Mouse (Mus musculus) kidney, embryonic 14.5 days (tissue): Measurements from ENCODE around the gene Isg20l2. TPM values are rescaled to one million over a fixed set of nuclear protein-coding genes. Genes with fewer than 3 reads are reported as not detected.
"Not testable (repeated sequence)": the region's sequence is repeated elsewhere in the genome, so short reads cannot be mapped to it uniquely, and the experiment has no call there.

Source experiments
- ATAC-seq: fragments of 200-750 bp; cut with Nextera tagmentation; 2 replicates; pipeline ENCODE4 v1.8.0; 2017; ENCODE audit warnings: moderate number of reproducible peaks, mild to moderate bottlenecking, moderate TSS enrichment, moderate library complexity; ENCODE audit not compliant: low FRiP score, low TSS enrichment
- H3K27ac ChIP-seq: fragments of 300-500 bp; sonication (generic); 2 replicates; pipeline ENCODE4 v1.5.1; 2014; ENCODE audit warnings: low read depth, mild to moderate bottlenecking, low read length, moderate library complexity, mixed read lengths
- H3K27me3 ChIP-seq: fragments of 300-500 bp; sonication (generic); 2 replicates; pipeline ENCODE4 v1.6.1; 2014; ENCODE audit warnings: mild to moderate bottlenecking, low read length; ENCODE audit not compliant: control insufficient read depth, insufficient read depth
- H3K36me3 ChIP-seq: fragments of 300-500 bp; sonication (generic); 2 replicates; pipeline ENCODE4 v1.6.1; 2014; ENCODE audit warnings: low read length, mixed read lengths; ENCODE audit not compliant: control insufficient read depth, insufficient read depth
- H3K4me1 ChIP-seq: fragments of 300-500 bp; sonication (generic); 2 replicates; pipeline ENCODE4 v1.6.1; 2014; ENCODE audit warnings: low read length, mixed read lengths; ENCODE audit not compliant: control insufficient read depth, insufficient read depth
- H3K4me2 ChIP-seq: fragments of 300-500 bp; sonication (generic); replicated peaks from 2 replicates; pipeline ENCODE4 v1.6.1; 2014; ENCODE audit warnings: low read depth, mild to moderate bottlenecking, low read length
- H3K4me3 ChIP-seq: fragments of 300-500 bp; sonication (generic); 2 replicates; pipeline ENCODE4 v1.5.1; 2014; ENCODE audit warnings: mild to moderate bottlenecking, low read length
- H3K9ac ChIP-seq: fragments of 300-500 bp; sonication (generic); 2 replicates; pipeline ENCODE4 v1.6.1; 2014; ENCODE audit warnings: low read depth, mild to moderate bottlenecking, low read length, moderate library complexity
- H3K9me3 ChIP-seq: fragments of 300-500 bp; sonication (generic); 2 replicates; pipeline ENCODE4 v1.6.1; 2016; ENCODE audit warnings: low read length; ENCODE audit not compliant: control insufficient read depth
- WGBS: fragments of 180-500 bp; shearing (Covaris S2); extraction: QIAGEN DNeasy Blood & Tissue Kit; methylation state at CpG from one replicate; pipeline ENCODE4 v1.1.7; 2014; 5-methylcytosine and 5-hydroxymethylcytosine counted together
- polyA plus RNA-seq: library from polyadenylated mRNA; unstranded; fragments of >200 nt; fragmentation: Nextera tagmentation; extraction: Ambion mirVana; gene quantifications from 2 replicates; pipeline ENCODE4 v1.2.1, GENCODE M21; 2014

Gene Isg20l2
- polyA plus RNA-seq, 1 experiment from 2014 or later, result 45.5 TPM

- no peak overlapping the region for H3K4me3 ChIP-seq
- WGBS, result 81% methylated on average over 3 of the region's 3 CpGs
- ATAC-seq, result no peak
Measured at GRCm38 (mm10) chr3:87893367-87893905, 36.7 kb upstream of the Isg20l2 start.

GRCm38 (mm10) chr3:87899266-87899665 lies 30.8 kb upstream of the Isg20l2 start:
- Histone ChIP-seq H3K4me1 (no peaks in the 10 kb centered on the region), H3K4me3 (no peak overlapping the region), H3K9ac (no peak overlapping the region), H3K9me3 (no peaks in the 10 kb centered on the region), H3K27ac (no peak overlapping the region), H3K36me3 (no peaks in the 10 kb centered on the region), H3K27me3 (no peaks in the 10 kb centered on the region), H3K4me2 (no peak overlapping the region)
- no peak for ATAC-seq
- 75% methylated on average over 3 of the region's 3 CpGs for WGBS

More at GRCm38 (mm10) chr3:87893367-87893905, 36.7 kb upstream of the Isg20l2 start:
- Histone ChIP-seq H3K4me1 (no peaks in the 10 kb centered on the region), H3K4me2 (no peak overlapping the region), H3K9me3 (no peaks in the 10 kb centered on the region), H3K9ac (no peak overlapping the region), H3K27me3 (no peaks in the 10 kb centered on the region), H3K27ac (no peak overlapping the region), H3K36me3 (no peaks in the 10 kb centered on the region)

GRCm38 (mm10) chr3:87899776-87900175 lies 30.3 kb upstream of the Isg20l2 start:
- no peaks in the 10 kb centered on the region for H3K4me1 ChIP-seq
- H3K4me3 ChIP-seq, result no peak overlapping the region
- H3K27me3 ChIP-seq, result no peaks in the 10 kb centered on the region
- no peaks in the 10 kb centered on the region for H3K36me3 ChIP-seq
- H3K27ac ChIP-seq, result no peak overlapping the region
- WGBS, result 77% methylated on average over 3 of the region's 3 CpGs
- H3K9me3 ChIP-seq, result no peaks in the 10 kb centered on the region
- ATAC-seq, result no peak
- no peak overlapping the region for H3K4me2 ChIP-seq
- no peak overlapping the region for H3K9ac ChIP-seq

GRCm38 (mm10) chr3:87901036-87901624 lies 29.0 kb upstream of the Isg20l2 start:
- Histone ChIP-seq H3K4me2 (no peak overlapping the region), H3K27ac (no peak overlapping the region), H3K9ac (no peak overlapping the region), H3K27me3 (no peaks in the 10 kb centered on the region), H3K4me1 (no peaks in the 10 kb centered on the region), H3K4me3 (no peak overlapping the region), H3K36me3 (no peaks in the 10 kb centered on the region), H3K9me3 (no peaks in the 10 kb centered on the region)
- ATAC-seq, result no peak
- WGBS, result 50% methylated on average over 1 of the region's 1 CpGs

GRCm38 (mm10) chr3:87901959-87902358 lies 28.2 kb upstream of the Isg20l2 start:
- H3K9ac ChIP-seq, H3K36me3 ChIP-seq, ATAC-seq, H3K27ac ChIP-seq, H3K27me3 ChIP-seq, H3K9me3 ChIP-seq, H3K4me3 ChIP-seq, H3K4me2 ChIP-seq, H3K4me1 ChIP-seq: not testable (repeated sequence)
- 87% methylated on average over 5 of the region's 6 CpGs for WGBS

GRCm38 (mm10) chr3:87903821-87904220 lies 26.3 kb upstream of the Isg20l2 start:
- no peaks in the 10 kb centered on the region for H3K36me3 ChIP-seq
- WGBS, result 47% methylated on average over 5 of the region's 5 CpGs
- peaks cover 13% of the 10 kb centered on the region for H3K4me1 ChIP-seq
- H3K9ac ChIP-seq, result no peak overlapping the region
- H3K9me3 ChIP-seq, result no peaks in the 10 kb centered on the region
- no peaks in the 10 kb centered on the region for H3K27me3 ChIP-seq
- no peak overlapping the region for H3K4me3 ChIP-seq
- no peak overlapping the region for H3K4me2 ChIP-seq
- ATAC-seq, result no peak
- H3K27ac ChIP-seq, result peak overlapping the region; percentile 42; the same call in 1 of the 2 replicates

GRCm38 (mm10) chr3:87905880-87906485 lies 24.1 kb upstream of the Isg20l2 start, which contains the start of gene Hdgf:
Gene Hdgf (plus strand): TSS chr3:87906321.
- H3K27ac ChIP-seq, result peak within 1 kb of the TSS; percentile 94
- H3K27me3 ChIP-seq, result no peaks in the 10 kb centered on the region
- peaks cover 31% of the 10 kb centered on the region for H3K4me1 ChIP-seq
- H3K9ac ChIP-seq, result peak within 1 kb of the TSS; percentile 99
- peak; percentile 94 for ATAC-seq
- no peaks in the 10 kb centered on the region for H3K9me3 ChIP-seq
- no peaks in the 10 kb centered on the region for H3K36me3 ChIP-seq
- H3K4me2 ChIP-seq, result peak within 1 kb of the TSS; percentile 69
- H3K4me3 ChIP-seq, result peak within 1 kb of the TSS; percentile 99
- under 1% methylated on average over 52 of the region's 57 CpGs for WGBS

- peak; percentile 21 for ATAC-seq
- WGBS, result 0% methylated on average over 38 of the region's 47 CpGs
- no peaks in the 10 kb centered on the region for H3K36me3 ChIP-seq
- H3K9me3 ChIP-seq, result no peaks in the 10 kb centered on the region
- no peaks in the 10 kb centered on the region for H3K27me3 ChIP-seq
- peak overlapping the region; percentile 94 for H3K27ac ChIP-seq
- H3K9ac ChIP-seq, result peak overlapping the region; percentile 99
- H3K4me2 ChIP-seq, result peak overlapping the region; percentile 69
- peak overlapping the region; percentile 99 for H3K4me3 ChIP-seq
- H3K4me1 ChIP-seq, result peaks cover 31% of the 10 kb centered on the region
Measured at GRCm38 (mm10) chr3:87906601-87906980, 23.5 kb upstream of the Isg20l2 start.
